Mouse (Mus musculus) embryo, embryonic 11.5 days (tissue): ENCODE measurements at regions not wholly inside any gene's neighbourhood (a gene's known extent, or its start where the extent isn't known, plus 50 kb on each side); places are given as distances from the start of the nearest gene placed in this dataset.

Experiments
- DNase-seq: peaks from one replicate; pipeline ENCODE4 v3.0.0-alpha.2; 2012; ENCODE audit warnings: low read depth, low spot score

DNA sequence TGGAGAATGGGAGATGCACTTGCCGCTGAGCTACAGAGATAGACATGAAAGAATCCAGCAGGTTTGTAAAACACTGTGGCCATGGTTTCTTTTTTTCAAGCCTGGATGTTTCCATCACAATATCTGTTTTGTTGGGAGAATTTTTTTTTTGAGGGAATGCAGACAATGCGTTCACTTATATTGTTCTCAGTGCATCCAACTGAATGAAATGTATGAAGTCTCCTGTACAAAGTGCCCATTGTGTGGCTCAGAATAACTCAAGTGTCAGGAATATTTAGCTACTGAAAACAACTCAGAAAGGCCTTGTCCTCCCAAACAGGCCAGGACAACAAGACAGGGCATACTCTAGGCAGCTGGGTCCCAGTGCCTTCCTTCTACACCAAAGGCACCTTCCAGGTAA lies 120.3 kb upstream of the Ado start:
- no peak for DNase-seq

DNA sequence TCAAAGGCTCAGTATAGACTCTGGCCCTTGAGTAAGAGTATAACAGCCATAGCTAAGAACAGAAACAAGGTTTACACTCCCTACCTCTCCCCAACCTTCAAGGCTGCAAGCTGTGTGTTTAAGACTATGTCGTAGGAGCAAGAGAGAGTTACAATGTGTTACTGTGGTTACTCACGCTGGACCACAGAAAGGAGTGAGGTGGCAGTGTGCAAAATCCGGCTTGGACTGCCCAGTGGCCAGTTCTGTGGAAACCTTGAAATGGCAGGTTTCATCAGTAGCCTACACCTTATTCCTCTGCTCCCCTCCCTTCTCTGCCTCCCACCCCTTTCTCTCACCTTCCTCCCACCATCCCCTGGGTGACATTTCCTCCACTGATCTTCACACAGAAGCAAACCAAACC lies 114.3 kb upstream of the Ado start:
- no peak for DNase-seq

DNA sequence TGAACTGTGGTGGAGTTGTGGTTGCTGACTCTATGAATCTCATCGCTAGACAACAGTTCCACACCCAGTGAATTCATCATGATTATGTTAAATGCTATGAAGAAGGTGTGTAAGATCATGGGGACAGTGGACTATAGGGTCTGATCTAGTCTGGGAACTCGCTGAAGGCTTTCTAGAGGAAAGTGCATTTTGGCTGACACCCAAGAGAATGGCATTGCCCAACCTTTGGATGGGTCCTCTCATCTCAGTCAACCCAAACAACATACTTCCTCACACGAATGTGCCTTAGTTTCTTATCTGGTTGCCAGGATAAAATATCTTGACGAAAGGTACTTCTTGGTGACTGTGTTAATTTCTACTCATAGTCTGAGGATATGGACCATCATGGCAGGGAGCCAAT lies 112.9 kb upstream of the Ado start:
- no peak for DNase-seq

DNA sequence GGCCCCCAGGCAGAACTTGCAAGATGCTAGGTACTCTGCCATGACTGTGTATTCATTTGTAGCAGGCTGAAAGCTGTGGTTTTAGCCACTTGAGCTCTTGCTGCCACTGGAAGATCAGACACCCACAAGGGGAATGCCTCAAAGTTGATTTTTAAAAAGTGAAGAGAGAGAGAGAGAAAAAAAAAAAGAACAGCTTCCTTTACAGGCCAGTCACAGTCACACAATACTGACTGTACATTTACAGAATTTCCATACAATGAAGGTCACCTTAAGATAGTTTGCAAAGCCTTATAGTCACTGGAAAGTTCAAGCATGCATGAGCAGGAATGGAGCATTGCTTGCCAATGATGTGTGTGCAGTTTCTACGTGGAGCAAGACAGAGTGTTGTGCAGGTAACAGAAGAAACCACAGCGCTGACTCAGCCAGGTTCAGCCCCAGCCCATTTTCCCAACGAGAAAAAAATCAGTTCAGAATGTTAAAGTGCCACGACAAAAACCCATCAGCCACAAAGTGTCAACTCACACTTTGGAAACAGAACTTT lies 109.3 kb upstream of the Ado start:
- no peak for DNase-seq

DNA sequence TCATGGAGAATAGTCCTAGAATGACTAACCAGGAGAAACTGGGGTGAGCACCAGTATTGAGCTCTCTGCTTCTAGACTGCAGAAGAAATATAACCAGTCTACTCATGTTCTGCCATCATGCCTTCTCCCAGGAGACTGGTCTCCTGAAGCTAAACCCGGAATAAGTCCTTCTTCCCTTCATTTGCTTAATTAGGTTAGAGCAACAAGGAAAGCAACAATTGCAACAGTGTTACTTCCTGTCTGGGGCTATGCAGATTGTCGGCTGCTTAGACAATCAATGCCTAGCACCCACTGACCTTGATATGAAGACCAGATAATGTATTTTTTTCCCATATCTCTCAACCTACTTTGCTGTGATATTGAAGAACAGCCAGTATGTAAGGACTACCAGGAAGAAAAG lies 108.5 kb upstream of the Ado start:
- no peak for DNase-seq

DNA sequence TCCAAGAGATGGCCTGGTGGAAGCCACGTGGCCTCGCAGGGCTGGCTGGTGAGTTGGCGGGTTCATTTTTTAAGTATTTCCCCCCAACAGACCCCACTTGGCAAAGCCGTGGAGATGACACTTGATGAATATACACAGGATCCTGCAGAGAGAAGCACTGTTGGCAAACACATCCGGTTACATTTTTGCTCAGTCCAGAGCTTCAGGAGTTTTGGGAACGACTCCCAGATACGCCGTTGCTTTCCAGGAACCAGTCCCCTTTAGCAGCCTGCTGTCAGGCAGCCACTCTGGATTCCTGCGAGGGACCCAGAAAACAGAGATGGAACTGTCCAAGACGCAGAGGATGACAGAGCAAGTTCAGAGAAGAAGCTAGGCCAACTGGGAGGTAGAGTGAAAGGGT lies 105.8 kb upstream of the Ado start:
- DNase-seq, result no peak

DNA sequence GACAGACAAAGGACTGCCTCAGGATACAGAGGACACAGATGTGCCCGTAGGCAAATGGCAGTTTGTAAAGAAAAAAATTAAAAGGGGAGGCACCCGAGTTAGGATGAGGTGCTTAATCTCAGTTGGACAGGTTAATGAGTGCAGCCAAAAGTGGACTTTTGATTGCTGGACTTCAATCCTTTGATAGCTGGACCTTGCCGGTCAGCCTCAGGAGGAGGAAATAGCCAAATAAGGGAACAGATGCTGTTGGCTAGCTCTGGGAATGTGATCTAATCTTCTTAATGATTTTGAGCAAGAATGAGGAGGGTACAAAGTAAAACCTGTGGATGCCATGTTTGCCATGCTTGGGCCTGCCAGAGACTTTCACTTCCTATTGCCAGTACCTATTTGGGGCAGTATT lies 103.5 kb upstream of the Ado start:
- DNase-seq, result no peak

DNA sequence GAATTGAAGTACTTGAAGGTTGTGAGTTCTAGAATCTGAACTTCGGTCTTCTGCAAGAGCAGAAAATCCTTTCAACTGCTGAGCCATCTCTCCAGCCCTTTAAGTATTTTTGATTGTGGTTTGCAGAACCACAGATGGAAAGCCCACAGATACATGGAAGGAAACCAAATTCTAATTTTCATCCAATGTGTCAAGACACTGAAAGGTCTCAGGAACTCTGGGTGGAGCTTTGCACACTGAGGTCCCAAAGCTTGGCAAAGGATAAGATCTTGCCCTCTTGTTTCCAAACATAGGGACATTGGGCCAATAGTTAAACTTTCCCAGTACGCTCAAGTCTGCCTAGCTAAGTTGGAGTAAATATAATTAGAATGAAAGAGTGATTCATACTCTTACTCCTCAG lies 102.6 kb upstream of the Ado start:
- no peak for DNase-seq

DNA sequence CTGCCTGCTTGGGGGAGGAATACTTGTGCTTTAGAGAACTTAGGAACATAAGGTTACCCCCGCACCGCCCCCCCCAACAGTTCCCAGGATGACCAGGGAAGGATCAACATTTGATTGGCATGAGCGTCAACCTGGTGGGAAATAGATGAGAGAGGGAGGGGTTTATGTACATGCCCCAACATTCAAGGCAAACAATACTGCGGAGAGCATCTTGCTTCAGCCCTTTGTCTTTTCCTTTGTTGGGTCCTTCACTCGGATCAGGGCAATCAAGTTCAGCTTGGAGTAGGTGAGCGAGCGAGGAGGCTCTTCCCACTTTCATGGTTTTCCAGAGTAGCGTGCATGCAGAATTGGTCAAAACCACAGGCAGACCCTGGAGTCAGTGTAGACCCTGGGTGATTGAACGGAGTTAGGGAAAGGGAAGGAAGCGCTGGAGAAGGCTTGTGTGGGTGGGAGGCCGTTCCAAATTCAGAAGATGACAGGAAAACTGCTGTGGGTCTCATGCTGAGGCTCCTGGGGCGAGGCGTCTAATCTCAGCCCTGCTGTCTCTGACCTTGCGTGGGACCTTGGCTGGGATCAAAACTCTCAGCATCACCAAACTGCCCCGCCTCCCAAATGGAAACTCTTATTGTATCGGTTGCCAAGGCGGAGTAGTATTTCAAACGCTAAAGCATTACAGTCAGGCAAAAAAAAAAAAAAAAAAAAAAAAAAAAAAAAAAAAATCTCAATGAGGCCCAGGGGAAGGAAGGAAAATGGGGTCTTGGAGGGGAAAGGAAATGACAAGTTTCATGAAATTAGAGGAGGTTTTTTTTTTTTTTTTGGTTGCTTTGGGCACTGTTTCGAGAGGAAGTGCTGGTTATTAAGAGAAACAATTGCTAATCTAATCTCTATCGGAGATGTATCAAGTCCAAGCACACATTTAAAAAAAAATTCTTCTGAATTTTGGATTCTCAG lies 99.3 kb upstream of the Ado start:
- DNase-seq, result no peak

DNA sequence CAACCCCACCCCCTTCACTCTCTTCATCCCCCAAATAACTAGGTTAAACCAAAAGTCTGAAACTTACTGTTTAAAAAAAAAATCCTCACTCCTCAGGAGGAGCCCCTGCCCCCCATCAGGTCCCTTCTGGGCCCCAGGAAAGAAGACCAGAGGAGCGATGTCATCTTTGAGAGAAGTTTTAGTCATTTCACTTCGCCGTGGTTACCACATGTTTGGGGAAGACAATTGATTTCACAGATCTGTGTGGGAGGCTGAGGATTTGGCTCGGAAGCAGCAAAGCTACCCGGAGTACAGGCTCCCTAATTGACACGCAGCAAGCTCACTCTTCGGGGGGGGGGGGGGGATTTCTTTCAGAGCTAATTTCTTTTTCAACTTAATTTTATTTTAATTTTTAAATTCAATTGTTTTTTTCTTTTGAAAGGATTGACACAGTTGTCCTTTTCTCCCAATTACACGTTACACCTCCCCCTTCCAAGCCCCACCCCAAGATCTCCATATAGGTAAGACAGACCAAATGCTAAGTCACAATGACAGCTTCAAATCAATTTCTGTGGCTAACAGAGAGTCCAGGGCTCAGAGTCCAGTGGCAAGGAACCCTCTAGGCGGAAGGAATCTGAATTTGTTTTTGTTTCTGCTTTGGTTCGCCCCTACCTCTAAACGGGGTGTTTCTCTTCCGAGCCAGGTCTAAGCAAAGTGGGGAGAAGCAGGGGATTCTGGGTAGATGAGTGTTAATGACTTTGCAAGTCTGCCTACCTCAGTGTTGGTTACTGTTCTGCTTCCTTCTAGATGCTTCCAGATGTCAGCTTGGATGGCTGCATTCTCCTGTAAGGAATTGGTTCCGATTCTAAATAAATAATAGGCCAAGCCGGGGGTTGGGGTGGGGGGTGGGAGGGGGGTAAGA lies 98.2 kb upstream of the Ado start:
- DNase-seq, result no peak

DNA sequence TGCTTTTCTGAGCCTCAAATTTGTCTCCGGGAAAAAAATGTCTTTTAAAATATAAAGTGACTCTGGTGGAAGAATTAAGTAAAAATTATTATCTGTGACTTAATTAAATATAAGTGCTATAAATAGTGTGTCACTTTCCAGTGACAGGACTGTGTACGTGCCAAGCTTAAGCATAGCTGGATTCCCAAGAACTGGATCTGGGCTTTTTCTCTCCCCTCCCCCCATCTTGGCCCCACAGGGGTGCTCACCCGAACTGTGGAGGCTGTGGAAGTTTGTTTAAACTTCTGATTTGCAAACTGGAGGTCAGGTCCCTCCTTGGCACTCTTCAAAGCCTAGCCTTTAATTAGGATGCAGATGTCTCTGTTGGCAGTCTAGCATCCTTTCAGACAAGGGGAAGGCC lies 97.1 kb upstream of the Ado start:
- DNase-seq, result no peak

DNA sequence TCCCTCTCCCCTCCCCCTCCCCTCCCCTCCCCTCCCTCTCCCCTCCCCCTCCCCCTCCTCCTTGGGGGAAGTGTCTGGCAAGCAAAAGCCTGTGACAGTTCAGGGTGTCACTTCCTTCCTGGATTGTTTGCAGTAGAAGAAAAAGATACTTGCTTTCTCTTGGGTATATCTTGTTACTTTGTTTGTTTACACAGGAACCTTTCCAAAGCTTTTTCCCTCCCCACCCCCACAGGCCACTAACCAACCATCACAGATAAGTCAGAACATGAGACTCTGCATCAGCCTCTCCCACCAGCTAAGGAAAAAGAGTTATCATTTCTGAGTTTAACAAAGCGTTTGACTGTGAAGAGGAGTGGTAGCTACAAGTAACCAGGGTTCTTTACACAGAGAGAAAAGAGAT lies 95.5 kb upstream of the Ado start:
- no peak for DNase-seq

DNA sequence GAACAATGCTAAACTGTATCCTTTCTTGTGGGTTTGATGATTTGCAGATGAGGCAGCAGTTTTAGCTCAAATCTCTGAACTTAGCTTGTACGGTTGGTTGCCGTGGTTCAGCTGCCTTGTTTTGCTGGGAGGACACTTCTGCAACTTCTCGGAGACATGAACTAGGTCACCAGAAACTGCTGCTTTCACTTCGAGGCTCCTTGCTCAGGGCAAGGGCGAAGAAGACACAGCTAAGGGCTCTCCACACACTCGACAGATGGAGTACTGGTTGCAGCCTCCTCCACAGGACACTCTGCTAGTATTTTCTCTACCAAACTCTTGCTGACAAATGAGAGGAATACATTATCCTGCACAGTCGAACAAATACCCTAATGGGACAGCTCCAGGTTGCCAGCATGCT lies 94.9 kb upstream of the Ado start:
- DNase-seq, result no peak

DNA sequence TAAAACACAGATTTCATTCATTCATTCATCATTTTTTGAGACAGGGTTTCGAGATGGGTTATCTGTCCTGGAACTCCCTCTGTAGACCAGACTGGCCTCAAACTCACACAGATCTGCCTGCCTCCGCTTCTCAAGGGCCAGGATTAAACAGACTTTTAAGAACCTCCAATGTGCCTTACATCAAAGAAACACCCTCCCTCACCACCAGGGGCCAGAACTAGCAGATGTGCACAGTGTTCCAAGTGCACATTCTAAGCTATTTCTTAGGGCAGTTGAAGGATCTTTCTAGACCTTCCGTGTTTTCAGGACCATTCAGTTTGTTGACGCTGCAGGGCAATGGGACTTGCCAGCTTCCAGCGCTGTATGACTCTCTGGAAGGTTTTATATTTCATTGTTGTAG lies 88.6 kb upstream of the Ado start:
- no peak for DNase-seq

DNA sequence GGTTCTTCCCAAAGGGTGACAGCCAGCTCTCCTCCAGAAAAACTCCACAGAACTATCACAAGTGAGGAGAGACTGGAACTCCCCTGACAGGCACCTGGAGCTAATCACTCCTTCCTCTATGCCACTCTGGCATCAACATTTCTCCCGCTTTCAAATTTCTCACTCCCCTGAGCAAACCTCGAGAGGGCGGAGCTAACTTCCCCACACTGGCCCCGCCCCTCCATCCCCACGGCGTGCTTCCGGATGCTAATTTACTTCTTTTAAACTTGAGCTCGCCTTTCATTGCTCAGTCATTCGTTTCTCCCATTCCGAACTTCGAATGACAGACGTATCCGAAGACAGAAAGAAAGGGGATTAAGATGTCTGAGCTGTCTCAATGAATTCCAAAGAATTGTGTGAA lies 87.8 kb upstream of the Ado start:
- DNase-seq, result no peak

DNA sequence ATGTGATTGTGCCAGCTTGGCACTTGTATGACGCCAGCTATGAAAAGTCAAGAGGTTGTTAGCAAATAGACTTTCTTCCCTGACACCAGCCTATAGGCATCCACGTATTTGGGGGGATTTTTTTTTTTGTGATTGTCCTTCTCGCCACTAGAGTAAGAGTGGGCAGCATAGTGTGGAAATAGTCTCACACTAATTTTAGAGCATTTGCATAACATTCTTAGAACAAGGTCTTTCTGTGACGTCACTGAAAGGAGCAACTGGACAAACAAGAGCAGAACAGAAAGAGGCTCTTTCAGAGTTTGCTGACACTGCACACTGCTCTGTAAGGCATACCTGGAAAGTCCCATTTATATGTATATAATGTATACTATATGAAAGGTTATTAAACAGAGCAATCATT lies 86.0 kb upstream of the Ado start:
- DNase-seq, result no peak

DNA sequence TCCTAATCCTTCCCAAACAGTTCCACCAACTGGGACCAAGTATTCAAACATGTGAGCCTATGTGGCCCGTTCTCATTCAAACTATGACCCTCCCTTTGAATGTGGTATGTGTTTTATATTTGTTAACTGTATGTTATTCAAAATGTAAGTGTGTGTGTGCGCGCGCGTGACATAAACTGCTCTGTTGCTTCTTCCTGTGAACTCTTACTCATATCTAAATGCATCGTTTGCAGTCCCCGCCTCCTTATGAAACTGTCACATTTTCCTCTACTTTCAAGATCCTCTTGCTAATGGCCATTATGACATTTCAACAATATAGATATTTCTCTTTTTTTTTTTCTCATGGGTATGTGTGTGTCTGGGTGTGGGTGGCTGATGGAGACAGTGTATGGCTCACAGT lies 84.3 kb upstream of the Ado start:
- no peak for DNase-seq

DNA sequence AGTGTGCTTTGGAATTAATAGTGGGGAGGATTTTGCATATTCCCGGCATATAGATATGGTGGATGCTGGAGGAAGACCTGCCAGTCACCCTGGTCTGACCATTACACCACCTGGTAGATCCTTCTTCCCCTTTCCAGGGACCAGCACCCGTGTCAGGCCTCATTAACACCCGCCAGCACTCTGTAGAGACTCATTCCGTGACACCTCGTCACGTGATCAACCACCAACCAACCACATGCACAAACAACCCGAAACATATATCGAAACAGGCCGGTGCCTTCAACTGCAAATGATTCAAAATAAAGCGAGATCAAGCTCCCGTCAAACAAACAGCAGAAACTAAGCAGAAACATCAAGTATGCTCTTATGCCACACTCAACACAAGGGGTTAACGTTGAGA lies 74.6 kb upstream of the Ado start:
- no peak for DNase-seq

DNA sequence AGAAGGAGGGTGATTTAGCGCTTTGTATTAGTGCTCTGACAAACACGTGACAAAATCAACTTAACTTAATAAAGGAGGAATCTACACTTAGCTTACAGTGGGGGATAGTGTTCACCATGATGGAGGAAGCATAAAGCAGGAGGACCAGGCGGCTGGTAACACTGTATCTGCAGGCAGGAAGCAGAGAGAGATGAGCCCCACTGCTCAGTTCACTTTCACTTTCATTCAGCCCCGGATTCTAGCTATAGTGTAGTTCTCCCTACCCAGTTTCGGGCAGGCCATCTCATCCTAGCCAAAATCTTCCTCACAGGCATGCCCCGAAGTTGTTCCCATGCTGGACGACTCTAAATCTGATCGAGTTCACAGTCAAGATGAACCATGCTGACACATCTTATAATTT lies 71.3 kb upstream of the Ado start:
- DNase-seq, result no peak

DNA sequence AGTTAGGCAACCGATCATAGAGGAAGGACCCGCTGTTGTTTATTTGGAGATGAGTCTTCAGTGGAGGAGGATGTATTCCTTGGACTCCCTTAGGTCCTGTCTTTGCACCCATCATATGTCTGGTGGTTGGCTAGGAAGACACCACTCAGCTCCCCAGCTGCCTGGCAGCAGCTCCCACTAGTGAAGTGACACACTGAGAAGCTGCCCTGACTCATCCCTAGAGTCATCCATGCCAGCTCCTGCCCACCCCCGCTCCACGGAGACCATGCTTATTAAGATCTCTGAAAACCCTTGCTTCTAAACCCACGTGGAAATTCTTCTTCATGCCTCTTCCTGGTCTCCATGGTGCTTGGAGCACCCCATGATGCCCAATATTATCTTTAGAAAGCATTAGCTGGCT lies 69.4 kb upstream of the Ado start:
- DNase-seq, result no peak

DNA sequence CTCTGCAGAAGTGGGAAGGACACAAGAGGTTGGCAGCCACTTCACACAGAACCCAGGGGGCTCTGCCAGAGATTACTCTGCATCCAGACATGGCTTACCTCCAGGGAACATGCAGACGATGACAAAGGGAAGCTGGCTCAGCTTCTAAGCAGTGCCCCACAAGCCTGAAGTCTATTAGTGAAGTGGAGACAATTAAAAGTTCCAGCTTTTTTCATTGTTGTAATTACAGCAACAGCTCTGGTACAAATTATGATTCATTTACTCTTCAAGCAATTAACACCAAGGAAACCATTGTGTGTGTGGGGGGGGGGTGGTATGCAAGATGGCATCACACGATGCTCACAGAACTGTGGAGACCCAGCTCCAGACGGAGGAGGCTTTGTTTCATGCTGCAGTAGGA lies 66.3 kb upstream of the Ado start:
- DNase-seq, result no peak

DNA sequence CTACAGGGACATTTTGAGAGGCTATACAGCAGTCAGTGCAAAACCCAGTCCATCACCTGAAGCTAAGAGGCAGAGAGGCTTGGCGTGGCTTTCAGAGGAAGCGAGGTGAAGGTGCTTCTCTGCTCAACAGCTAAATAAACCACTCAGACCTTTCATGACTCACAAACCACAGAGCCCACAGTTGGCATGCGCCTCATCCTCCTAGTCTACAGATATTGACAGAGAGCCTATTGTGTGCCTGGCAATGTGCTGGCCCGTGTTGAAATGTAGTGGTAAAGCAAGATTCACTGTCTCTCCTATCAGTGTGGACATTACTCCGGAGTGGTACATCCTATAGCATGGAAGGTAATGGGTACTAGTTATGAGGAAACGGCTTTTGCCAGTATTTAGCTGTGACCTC lies 61.9 kb upstream of the Ado start:
- DNase-seq, result no peak

DNA sequence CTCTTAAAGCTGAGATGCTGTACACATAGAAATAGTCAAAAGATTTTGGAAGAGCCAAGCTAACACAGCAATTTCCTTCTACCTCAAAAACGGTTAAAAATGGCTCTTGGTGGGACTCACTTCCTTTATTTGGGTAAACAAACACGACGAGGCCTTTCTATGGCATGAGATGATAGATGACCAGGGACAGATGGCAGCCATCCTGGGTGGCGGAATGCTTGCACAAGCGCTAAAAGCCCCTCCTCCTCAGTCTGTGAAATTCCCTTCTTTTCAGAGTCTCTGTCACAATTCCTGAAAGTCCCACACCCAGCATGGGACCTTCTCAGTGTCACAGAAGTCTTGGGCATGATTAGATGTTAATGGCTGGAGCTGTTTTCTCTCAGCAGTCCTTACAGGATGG lies 59.3 kb upstream of the Ado start:
- no peak for DNase-seq
